In genomic region chr7:13037366-13037765, GRCm38 (mm10) we compare ENCODE assay signal across 7 mouse cellular contexts. TPM values are rescaled to one million over a fixed set of nuclear protein-coding genes. Genes with fewer than 3 reads are reported as not detected.
A peak's percentile ranks its signal among the peaks of the same experiment; 100 is the strongest.
DNase-seq lines count a peak whose midpoint lies in the region; ATAC-seq and TF ChIP-seq lines count a peak whose summit lies in the region.

No protein-coding gene starts in this region.

- peak overlapping the region; percentile 81 for H3K4me2 ChIP-seq in liver, embryonic 12.5 days

- peak; percentile 31 for DNase-seq in liver, adult 2 months (ENCODE audit: extremely low read depth, low read depth, low spot score)
- DNase-seq in liver (no peak), adipocyte (ENCODE audit: low spot score) (peak; percentile 41)
- no peak for DNase-seq in adrenal gland, adult 2 months

- H3K36me3 ChIP-seq in liver, adult 2 months (ENCODE audit: control insufficient read depth, insufficient read depth, low read length), result peaks cover 3% of the 10 kb centered on the region; the same call in 1 of the 2 replicates
- H3K36me3 ChIP-seq in liver, embryonic 12.5 days, result peaks cover 35% of the 10 kb centered on the region

- no peak for TF ChIP-seq POLR2A in liver, adult 2 months (IDR thresholded peaks at IDR 0.05; ENCODE audit: extremely low read depth, insufficient read depth, low read length)

- peaks cover 8% of the 10 kb centered on the region; the same call in 1 of the 2 replicates for H3K79me2 ChIP-seq in liver, adult 2 months (ENCODE audit: control insufficient read depth, insufficient read depth, low read length)

- no peak for TF ChIP-seq CTCF in liver, adult 2 months (IDR thresholded peaks at IDR 0.05; ENCODE audit: low read depth, low read length)

- peak overlapping the region; percentile 80 for H3K27ac ChIP-seq in liver, adult 2 months (replicated peaks; ENCODE audit: insufficient read depth, low read depth, low read length)
- peak overlapping the region; percentile 98 for H3K27ac ChIP-seq in liver, embryonic 12.5 days

- no peaks in the 10 kb centered on the region for H3K9me3 ChIP-seq in liver, embryonic 12.5 days (replicated peaks)

- peak; percentile 31 for ATAC-seq in erythroid progenitor cell, adult 5-6 weeks (replicated peaks; ENCODE audit: low FRiP score, poor library complexity, severe bottlenecking)
- ATAC-seq in liver, embryonic 12.5 days, result peak; percentile 12
- no peak for ATAC-seq in megakaryocyte progenitor cell, adult 5-6 weeks (replicated peaks; ENCODE audit: poor library complexity)

- H3K4me3 ChIP-seq in liver, adult 2 months (ENCODE audit: insufficient read depth, low read depth, low read length), result peak overlapping the region; percentile 84
- peak overlapping the region; percentile 81 for H3K4me3 ChIP-seq in liver, embryonic 12.5 days

- H3K9ac ChIP-seq in liver, adult 2 months (ENCODE audit: low read depth, low read length), result peak overlapping the region; percentile 95
- H3K9ac ChIP-seq in liver, embryonic 12.5 days, result peak overlapping the region; percentile 94

- peaks cover 25% of the 10 kb centered on the region for H3K4me1 ChIP-seq in liver, adult 2 months (ENCODE audit: control insufficient read depth, insufficient read depth, low read length)
- H3K4me1 ChIP-seq in liver, embryonic 12.5 days, result peaks cover 57% of the 10 kb centered on the region

- H3K27me3 ChIP-seq in liver, adult 2 months (ENCODE audit: control insufficient read depth, insufficient read depth, low read length), result no peaks in the 10 kb centered on the region
- peaks cover 19% of the 10 kb centered on the region for H3K27me3 ChIP-seq in liver, embryonic 12.5 days (replicated peaks)

- under 1% methylated on average over 32 of the region's 33 CpGs for WGBS in liver, adult 2 months
- 1% methylated on average over 30 of the region's 33 CpGs for WGBS in liver, embryonic 12.5 days (ENCODE audit: insufficient replicate concordance)

RNA-seq across cellular contexts. Expression of gene Ube2m, which starts 0.7 kb away (rescaled TPM):
- total RNA-seq in liver, adult 2 months (2014; rRNA removed), result 41.2 and 59.5 TPM in 2 replicates
- polyA plus RNA-seq in liver, adult 2 months (2012; rRNA removed), result 71.5 and 82.7 TPM in 2 replicates
- total RNA-seq in erythroid progenitor cell, adult 5-6 weeks (2015; ENCODE audit: low replicate concordance), result 70.0 and 96.9 TPM in 2 replicates
- 61.0 and 94.6 TPM in 2 replicates for total RNA-seq in erythroid progenitor cell, adult 5-6 weeks (2017; ENCODE audit: low replicate concordance)
- polyA plus RNA-seq in liver, embryonic 12.5 days (2016; fragmentation: Nextera tagmentation; extraction: Ambion mirVana), result 145 and 148 TPM in 2 replicates
- total RNA-seq in megakaryocyte progenitor cell, adult 5-6 weeks (2015), result 150 and 160 TPM in 2 replicates
- total RNA-seq in megakaryocyte progenitor cell, adult 5-6 weeks (2017), result 123 and 179 TPM in 2 replicates
- total RNA-seq in adrenal gland, adult 2 months (2021), result 100 to 1,000 TPM; 196 to 219 TPM
- polyA plus RNA-seq in adrenal gland, adult 2 months (2012; rRNA removed), result 98.5 and 122 TPM in 2 replicates

RNA-seq across cellular contexts. Expression of gene Chmp2a, which starts 2.8 kb away (rescaled TPM):
- 109 and 149 TPM in 2 replicates for total RNA-seq in liver, adult 2 months (2014; rRNA removed)
- polyA plus RNA-seq in liver, adult 2 months (2012; rRNA removed), result 62.8 and 76.5 TPM in 2 replicates
- 116 and 138 TPM in 2 replicates for total RNA-seq in erythroid progenitor cell, adult 5-6 weeks (2015; ENCODE audit: low replicate concordance)
- total RNA-seq in erythroid progenitor cell, adult 5-6 weeks (2017; ENCODE audit: low replicate concordance), result 125 and 153 TPM in 2 replicates
- polyA plus RNA-seq in liver, embryonic 12.5 days (2016; fragmentation: Nextera tagmentation; extraction: Ambion mirVana), result 133 and 134 TPM in 2 replicates
- 145 and 150 TPM in 2 replicates for total RNA-seq in megakaryocyte progenitor cell, adult 5-6 weeks (2015)
- total RNA-seq in megakaryocyte progenitor cell, adult 5-6 weeks (2017), result 168 and 203 TPM in 2 replicates
- total RNA-seq in adrenal gland, adult 2 months (2021), result 100 to 1,000 TPM; 212 to 215 TPM
- 37.2 and 41.9 TPM in 2 replicates for polyA plus RNA-seq in adrenal gland, adult 2 months (2012; rRNA removed)

RNA-seq across cellular contexts. Expression of gene Mzf1, which starts 17.2 kb away (rescaled TPM):
- total RNA-seq in liver, adult 2 months (2014; rRNA removed), result 0.18 and 0.40 TPM in 2 replicates
- 0.41 and 0.54 TPM in 2 replicates for polyA plus RNA-seq in liver, adult 2 months (2012; rRNA removed)
- not detected in 2 replicates for total RNA-seq in erythroid progenitor cell, adult 5-6 weeks (2015; ENCODE audit: low replicate concordance)
- not detected in 2 replicates for total RNA-seq in erythroid progenitor cell, adult 5-6 weeks (2017; ENCODE audit: low replicate concordance)
- polyA plus RNA-seq in liver, embryonic 12.5 days (2016; fragmentation: Nextera tagmentation; extraction: Ambion mirVana), result 0.77 and 1.4 TPM in 2 replicates
- total RNA-seq in megakaryocyte progenitor cell, adult 5-6 weeks (2015), result 0.37 and 1.1 TPM in 2 replicates
- total RNA-seq in megakaryocyte progenitor cell, adult 5-6 weeks (2017), result 0.25 and 1.1 TPM in 2 replicates
- 1 to 10 TPM; 1.7 to 2.3 TPM for total RNA-seq in adrenal gland, adult 2 months (2021)
- 8.0 and 9.6 TPM in 2 replicates for polyA plus RNA-seq in adrenal gland, adult 2 months (2012; rRNA removed)

RNA-seq across cellular contexts. Expression of gene Zbtb45, which starts 27.5 kb away (rescaled TPM):
- total RNA-seq in liver, adult 2 months (2014; rRNA removed), result 0.28 and 1.2 TPM in 2 replicates
- polyA plus RNA-seq in liver, adult 2 months (2012; rRNA removed), result 4.5 TPM in 2 replicates
- total RNA-seq in erythroid progenitor cell, adult 5-6 weeks (2015; ENCODE audit: low replicate concordance), result 4.0 and 10.1 TPM in 2 replicates
- total RNA-seq in erythroid progenitor cell, adult 5-6 weeks (2017; ENCODE audit: low replicate concordance), result 6.7 and 7.6 TPM in 2 replicates
- 16.2 and 20.0 TPM in 2 replicates for polyA plus RNA-seq in liver, embryonic 12.5 days (2016; fragmentation: Nextera tagmentation; extraction: Ambion mirVana)
- 11.4 and 13.8 TPM in 2 replicates for total RNA-seq in megakaryocyte progenitor cell, adult 5-6 weeks (2015)
- 7.8 and 9.8 TPM in 2 replicates for total RNA-seq in megakaryocyte progenitor cell, adult 5-6 weeks (2017)
- 10 to 100 TPM; 10.7 to 15.5 TPM for total RNA-seq in adrenal gland, adult 2 months (2021)
- polyA plus RNA-seq in adrenal gland, adult 2 months (2012; rRNA removed), result 53.7 and 59.9 TPM in 2 replicates

RNA-seq across cellular contexts. Expression of gene Trim28, which starts 38.5 kb away (rescaled TPM):
- 67.7 and 69.4 TPM in 2 replicates for total RNA-seq in liver, adult 2 months (2014; rRNA removed)
- 98.0 and 114 TPM in 2 replicates for polyA plus RNA-seq in liver, adult 2 months (2012; rRNA removed)
- 194 and 220 TPM in 2 replicates for total RNA-seq in erythroid progenitor cell, adult 5-6 weeks (2015; ENCODE audit: low replicate concordance)
- 137 and 141 TPM in 2 replicates for total RNA-seq in erythroid progenitor cell, adult 5-6 weeks (2017; ENCODE audit: low replicate concordance)
- polyA plus RNA-seq in liver, embryonic 12.5 days (2016; fragmentation: Nextera tagmentation; extraction: Ambion mirVana), result 201 and 203 TPM in 2 replicates
- total RNA-seq in megakaryocyte progenitor cell, adult 5-6 weeks (2015), result 389 and 409 TPM in 2 replicates
- 506 and 507 TPM in 2 replicates for total RNA-seq in megakaryocyte progenitor cell, adult 5-6 weeks (2017)
- 100 to 1,000 TPM; 212 to 228 TPM for total RNA-seq in adrenal gland, adult 2 months (2021)
- polyA plus RNA-seq in adrenal gland, adult 2 months (2012; rRNA removed), result 173 and 261 TPM in 2 replicates

Comparison
In these comparisons a context has a peak if more than half of its experiments do, and no peak if none do; other contexts are left out.
1. DNase-seq: peak in liver, adult 2 months (single experiment) and adipocyte (single experiment); none in liver (single experiment) and adrenal gland, adult 2 months (single experiment).